Mouse (Mus musculus) lung, postnatal 0 days (tissue): ENCODE results near the gene Polg. TPM values are rescaled to one million over a fixed set of nuclear protein-coding genes. Genes with fewer than 3 reads are reported as not detected.

Experiments used
- ATAC-seq: fragments of 200-750 bp; cut with Nextera tagmentation; 2 replicates; pipeline ENCODE4 v1.8.0; 2017; ENCODE audit warnings: moderate library complexity
- DNase-seq: peaks from one replicate; pipeline ENCODE4 v3.0.0-alpha.2; 2016; ENCODE audit warnings: low spot score
- H3K27ac ChIP-seq: fragments of 300-500 bp; sonication (generic); 2 replicates; pipeline ENCODE4 v1.5.1; 2014; ENCODE audit warnings: antibody characterized with exemption, mild to moderate bottlenecking, low read length, mixed read lengths
- H3K27me3 ChIP-seq: fragments of 300-500 bp; sonication (generic); replicated peaks from 2 replicates; pipeline ENCODE4 v1.6.1; 2014; ENCODE audit warnings: low read length, mixed read lengths; ENCODE audit not compliant: insufficient read depth
- H3K36me3 ChIP-seq: fragments of 300-500 bp; sonication (generic); 2 replicates; pipeline ENCODE4 v1.6.1; 2014; ENCODE audit warnings: low read length, mixed read lengths; ENCODE audit not compliant: insufficient read depth
- H3K4me1 ChIP-seq: fragments of 300-500 bp; sonication (generic); 2 replicates; pipeline ENCODE4 v1.6.1; 2014; ENCODE audit warnings: antibody characterized with exemption, low read depth, low read length, mixed read lengths; ENCODE audit not compliant: insufficient read depth
- H3K4me2 ChIP-seq: fragments of 300-500 bp; sonication (generic); replicated peaks from 2 replicates; pipeline ENCODE4 v1.6.1; 2014; ENCODE audit warnings: low read depth, mild to moderate bottlenecking, low read length, moderate library complexity, mixed read lengths
- H3K4me3 ChIP-seq: fragments of 300-500 bp; sonication (generic); 2 replicates; pipeline ENCODE4 v1.5.1; 2014; ENCODE audit warnings: low read depth, low read length
- H3K9ac ChIP-seq: fragments of 300-500 bp; sonication (generic); replicated peaks from 2 replicates; pipeline ENCODE4 v1.6.1; 2014; ENCODE audit warnings: low read depth, mild to moderate bottlenecking
- H3K9me3 ChIP-seq: fragments of 300-500 bp; sonication (generic); 2 replicates; pipeline ENCODE4 v1.6.1; 2016; ENCODE audit warnings: low read length, mixed read lengths
- CTCF ChIP-seq: IDR thresholded peaks from 2 replicates; pipeline ENCODE4 v1.5.1; 2016; ENCODE audit warnings: antibody characterized with exemption, mild to moderate bottlenecking
- EP300 ChIP-seq: IDR thresholded peaks from 2 replicates; pipeline ENCODE4 v1.6.1; 2016; ENCODE audit warnings: antibody characterized with exemption, mild to moderate bottlenecking, control low read depth
- WGBS: fragments of 180-500 bp; shearing (Covaris S2); extraction: QIAGEN DNeasy Blood & Tissue Kit; methylation state at CpG from one replicate; pipeline ENCODE4 v1.1.7; 2014; 5-methylcytosine and 5-hydroxymethylcytosine counted together
- polyA plus RNA-seq: library from polyadenylated mRNA; unstranded; fragments of >200 nt; fragmentation: Nextera tagmentation; extraction: Ambion mirVana; gene quantifications from 2 replicates; pipeline ENCODE4 v1.2.1, GENCODE M21; 2015

The Polg gene
- polyA plus RNA-seq, 1 experiment from 2014 or later, result 32.3 TPM

DNA sequence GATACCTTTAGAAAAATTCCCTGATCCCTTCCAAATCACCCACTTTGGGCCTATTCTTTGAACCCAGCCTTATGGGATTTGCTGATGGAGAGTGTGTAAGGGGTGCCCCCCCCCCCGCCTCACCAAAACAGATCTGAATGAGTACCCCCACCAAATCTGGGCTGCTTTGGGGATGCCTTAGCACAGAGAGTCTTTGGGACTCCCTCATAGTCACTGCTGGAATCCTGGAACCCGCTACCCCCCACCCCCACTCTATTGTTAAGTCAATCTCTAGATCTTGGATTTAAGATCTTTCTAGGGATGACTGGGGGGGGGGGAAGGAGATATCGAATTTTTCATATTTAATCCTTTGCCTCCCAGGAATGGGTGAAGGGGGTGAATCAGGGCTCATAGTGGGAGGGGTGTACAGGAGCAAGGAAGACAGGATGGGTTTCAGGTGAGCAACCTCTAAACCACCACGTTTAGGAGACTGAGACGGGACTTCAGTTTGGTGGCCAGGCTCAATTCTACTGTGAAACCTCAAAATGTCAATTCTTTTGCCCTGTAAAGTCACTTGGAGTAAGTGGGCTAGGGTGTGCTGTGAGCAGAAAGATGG lies 37.6 kb upstream of the Polg start:
- H3K27ac ChIP-seq, result no peak overlapping the region
- no peak overlapping the region for H3K4me3 ChIP-seq
- TF ChIP-seq EP300, result no peak
- no peak for TF ChIP-seq CTCF
- H3K4me1 ChIP-seq, result no peaks in the 10 kb centered on the region
- ATAC-seq (no peak), DNase-seq (no peak)
- H3K9ac ChIP-seq, result no peak overlapping the region
- no peaks in the 10 kb centered on the region for H3K9me3 ChIP-seq
- H3K27me3 ChIP-seq, result peaks cover 99% of the 10 kb centered on the region
- H3K36me3 ChIP-seq, result no peaks in the 10 kb centered on the region
- WGBS, result 6% methylated on average over 5 of the region's 5 CpGs
- H3K4me2 ChIP-seq, result no peak overlapping the region

GRCm38 (mm10) chr7:79503103-79503455 lies 36.9 kb upstream of the Polg start:
- Histone ChIP-seq H3K4me2 (no peak overlapping the region), H3K36me3 (no peaks in the 10 kb centered on the region), H3K27me3 (peaks cover 97% of the 10 kb centered on the region), H3K9me3 (no peaks in the 10 kb centered on the region), H3K27ac (no peak overlapping the region), H3K9ac (no peak overlapping the region), H3K4me1 (no peaks in the 10 kb centered on the region), H3K4me3 (no peak overlapping the region)
- WGBS, result 7% methylated on average over 6 of the region's 6 CpGs
- no peak for DNase-seq
- TF ChIP-seq CTCF, result no peak
- no peak for TF ChIP-seq EP300
- ATAC-seq, result no peak

- 9% methylated on average over 10 of the region's 10 CpGs for WGBS
Measured at GRCm38 (mm10) chr7:79502152-79503102, 36.3 kb upstream of the Polg start.

GRCm38 (mm10) chr7:79501581-79502031 lies 35.4 kb upstream of the Polg start:
- no peak overlapping the region for H3K4me2 ChIP-seq
- H3K36me3 ChIP-seq, result no peaks in the 10 kb centered on the region
- ATAC-seq (no peak), DNase-seq (no peak)
- TF ChIP-seq CTCF (no peak), EP300 (no peak)
- no peak overlapping the region for H3K9ac ChIP-seq
- H3K27ac ChIP-seq, result no peak overlapping the region
- 1% methylated on average over 8 of the region's 8 CpGs for WGBS
- no peaks in the 10 kb centered on the region for H3K9me3 ChIP-seq
- H3K27me3 ChIP-seq, result peaks cover 98% of the 10 kb centered on the region
- no peak overlapping the region for H3K4me3 ChIP-seq
- no peaks in the 10 kb centered on the region for H3K4me1 ChIP-seq

More at GRCm38 (mm10) chr7:79502152-79503102, 36.3 kb upstream of the Polg start:
- Histone ChIP-seq H3K27ac (no peak overlapping the region), H3K4me3 (no peak overlapping the region), H3K9ac (no peak overlapping the region), H3K9me3 (no peaks in the 10 kb centered on the region), H3K4me1 (no peaks in the 10 kb centered on the region), H3K27me3 (peaks cover 98% of the 10 kb centered on the region), H3K4me2 (no peak overlapping the region), H3K36me3 (no peaks in the 10 kb centered on the region)
- TF ChIP-seq CTCF, result no peak
- DNase-seq (no peak), ATAC-seq (no peak)

- Histone ChIP-seq H3K9ac (no peak overlapping the region), H3K4me2 (no peak overlapping the region), H3K4me3 (no peak overlapping the region), H3K9me3 (no peaks in the 10 kb centered on the region), H3K4me1 (no peaks in the 10 kb centered on the region), H3K27ac (no peak overlapping the region), H3K36me3 (no peaks in the 10 kb centered on the region), H3K27me3 (peaks cover 98% of the 10 kb centered on the region)
- DNase-seq (no peak), ATAC-seq (no peak)
- TF ChIP-seq CTCF, result no peak
- whole genome bisulfite sequencing, result 5% methylated on average over 3 of the region's 3 CpGs
Measured at GRCm38 (mm10) chr7:79500681-79501306, 34.6 kb upstream of the Polg start.
